Mouse (Mus musculus) neural tube, embryonic 11.5 days (tissue): ENCODE results near the gene Vps16. TPM values are rescaled to one million over a fixed set of nuclear protein-coding genes. Genes with fewer than 3 reads are reported as not detected.

Source experiments
- ATAC-seq: fragments of 200-750 bp; cut with Nextera tagmentation; 2 replicates; pipeline ENCODE4 v1.8.0; 2017; ENCODE audit warnings: moderate number of reproducible peaks, mild to moderate bottlenecking, moderate TSS enrichment, moderate library complexity; ENCODE audit not compliant: insufficient read depth, low FRiP score, low TSS enrichment
- DNase-seq: peaks from one replicate; pipeline ENCODE4 v3.0.0-alpha.2; 2015; ENCODE audit warnings: low spot score
- H3K27ac ChIP-seq: fragments of 300-500 bp; sonication (generic); 2 replicates; pipeline ENCODE4 v1.5.1; 2014; ENCODE audit warnings: low read depth, mild to moderate bottlenecking, low read length
- H3K27me3 ChIP-seq: fragments of 300-500 bp; sonication (generic); 2 replicates; pipeline ENCODE4 v1.6.1; 2014; ENCODE audit warnings: mild to moderate bottlenecking, low read length, mixed read lengths; ENCODE audit not compliant: control insufficient read depth, insufficient read depth
- H3K36me3 ChIP-seq: fragments of 300-500 bp; sonication (generic); 2 replicates; pipeline ENCODE4 v1.6.1; 2014; ENCODE audit warnings: mild to moderate bottlenecking, low read length, moderate library complexity, mixed read lengths; ENCODE audit not compliant: control insufficient read depth, insufficient read depth
- H3K4me1 ChIP-seq: fragments of 300-500 bp; sonication (generic); 2 replicates; pipeline ENCODE4 v1.6.1; 2014; ENCODE audit warnings: low read length, mixed read lengths; ENCODE audit not compliant: control insufficient read depth, insufficient read depth
- H3K4me2 ChIP-seq: fragments of 300-500 bp; sonication (generic); 2 replicates; pipeline ENCODE4 v1.6.1; 2014; ENCODE audit warnings: low read depth, mild to moderate bottlenecking, moderate library complexity
- H3K4me3 ChIP-seq: fragments of 300-500 bp; sonication (generic); 2 replicates; pipeline ENCODE4 v1.5.1; 2014; ENCODE audit warnings: low read depth, low read length
- H3K9ac ChIP-seq: fragments of 300-500 bp; sonication (generic); 2 replicates; pipeline ENCODE4 v1.6.1; 2014; ENCODE audit warnings: mild to moderate bottlenecking, low read length
- H3K9me3 ChIP-seq: fragments of 300-500 bp; sonication (generic); 2 replicates; pipeline ENCODE4 v1.6.1; 2016; ENCODE audit warnings: low read length; ENCODE audit not compliant: control insufficient read depth
- WGBS: fragments of 180-500 bp; shearing (Covaris S2); extraction: QIAGEN DNeasy Blood & Tissue Kit; methylation state at CpG from one replicate; pipeline ENCODE4 v1.1.7; 2014; 5-methylcytosine and 5-hydroxymethylcytosine counted together
- polyA plus RNA-seq: library from polyadenylated mRNA; unstranded; fragments of >200 nt; fragmentation: Nextera tagmentation; extraction: Ambion mirVana; gene quantifications from 2 replicates; pipeline ENCODE4 v1.2.1, GENCODE M21; 2014

The Vps16 gene
- polyA plus RNA-seq, 1 experiment from 2014 or later = 85.7 TPM

DNA sequence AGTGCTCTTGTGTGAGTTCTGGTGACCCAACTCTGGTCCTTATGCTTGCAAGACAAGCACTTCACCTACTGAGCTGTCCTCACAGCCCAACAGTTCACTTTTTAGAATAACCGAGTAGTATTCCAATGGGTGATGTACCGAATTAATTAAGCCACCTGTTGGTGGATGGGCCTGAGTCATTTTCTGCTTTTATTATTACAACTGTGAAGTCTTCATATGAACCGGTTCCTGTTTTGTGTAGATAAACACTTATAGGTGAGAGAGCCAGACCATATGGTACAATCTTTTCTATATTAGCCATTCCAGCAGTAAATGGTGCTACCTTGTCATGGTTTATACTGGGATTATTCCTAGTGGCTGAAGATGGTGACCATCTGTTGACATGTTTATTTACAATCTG lies 11.4 kb upstream of the Vps16 start:
- Histone ChIP-seq H3K4me2 (no peak overlapping the region), H3K36me3 (no peaks in the 10 kb centered on the region), H3K27ac (no peak overlapping the region), H3K9me3 (no peaks in the 10 kb centered on the region), H3K4me1 (no peaks in the 10 kb centered on the region), H3K4me3 (no peak overlapping the region), H3K9ac (no peak overlapping the region), H3K27me3 (no peaks in the 10 kb centered on the region)
- ATAC-seq (no peak), DNase-seq (no peak)
- WGBS = 83% methylated on average over 3 of the region's 3 CpGs

DNA sequence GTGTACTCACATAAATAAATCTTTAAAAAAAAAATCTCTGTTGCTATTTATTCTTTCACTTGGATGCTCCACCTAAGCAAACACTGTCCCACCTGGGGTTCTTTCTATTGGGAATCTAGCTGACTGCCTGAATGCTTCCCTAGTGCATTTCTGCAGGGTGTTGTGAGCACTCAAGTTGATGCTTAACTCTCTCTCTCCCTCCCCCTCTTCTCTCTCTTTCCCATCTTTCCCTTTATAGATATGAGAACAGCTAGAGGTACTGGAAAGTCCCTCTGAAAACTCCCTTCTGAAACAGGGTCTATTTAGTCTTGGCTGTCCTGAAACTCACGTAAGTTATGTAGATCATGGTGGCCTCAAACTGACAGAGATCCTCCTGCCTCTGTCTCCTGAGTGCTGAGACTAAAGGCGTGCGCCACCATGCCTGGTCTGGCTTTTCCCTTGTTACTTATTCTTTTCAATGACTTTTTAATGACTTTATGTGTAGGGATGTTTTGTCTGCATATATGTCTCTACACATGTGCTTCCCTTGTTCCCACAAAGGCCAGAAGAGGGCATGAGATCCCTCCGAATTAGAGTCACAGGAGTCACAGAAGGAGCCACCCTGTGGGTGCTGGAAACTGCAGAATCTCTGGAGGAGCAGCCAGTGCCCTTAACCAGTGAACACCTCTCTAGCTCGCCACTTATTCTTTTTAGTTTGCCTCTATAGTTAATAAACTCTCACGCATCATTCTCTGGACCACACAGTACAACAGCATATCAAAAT lies 9.9 kb upstream of the Vps16 start:
- Histone ChIP-seq H3K27ac (no peak overlapping the region), H3K4me3 (no peak overlapping the region), H3K9me3 (no peaks in the 10 kb centered on the region), H3K36me3 (no peaks in the 10 kb centered on the region), H3K27me3 (no peaks in the 10 kb centered on the region), H3K4me1 (no peaks in the 10 kb centered on the region), H3K9ac (no peak overlapping the region), H3K4me2 (no peak overlapping the region)
- WGBS = 76% methylated on average over 6 of the region's 6 CpGs
- ATAC-seq (no peak), DNase-seq (no peak)

DNA sequence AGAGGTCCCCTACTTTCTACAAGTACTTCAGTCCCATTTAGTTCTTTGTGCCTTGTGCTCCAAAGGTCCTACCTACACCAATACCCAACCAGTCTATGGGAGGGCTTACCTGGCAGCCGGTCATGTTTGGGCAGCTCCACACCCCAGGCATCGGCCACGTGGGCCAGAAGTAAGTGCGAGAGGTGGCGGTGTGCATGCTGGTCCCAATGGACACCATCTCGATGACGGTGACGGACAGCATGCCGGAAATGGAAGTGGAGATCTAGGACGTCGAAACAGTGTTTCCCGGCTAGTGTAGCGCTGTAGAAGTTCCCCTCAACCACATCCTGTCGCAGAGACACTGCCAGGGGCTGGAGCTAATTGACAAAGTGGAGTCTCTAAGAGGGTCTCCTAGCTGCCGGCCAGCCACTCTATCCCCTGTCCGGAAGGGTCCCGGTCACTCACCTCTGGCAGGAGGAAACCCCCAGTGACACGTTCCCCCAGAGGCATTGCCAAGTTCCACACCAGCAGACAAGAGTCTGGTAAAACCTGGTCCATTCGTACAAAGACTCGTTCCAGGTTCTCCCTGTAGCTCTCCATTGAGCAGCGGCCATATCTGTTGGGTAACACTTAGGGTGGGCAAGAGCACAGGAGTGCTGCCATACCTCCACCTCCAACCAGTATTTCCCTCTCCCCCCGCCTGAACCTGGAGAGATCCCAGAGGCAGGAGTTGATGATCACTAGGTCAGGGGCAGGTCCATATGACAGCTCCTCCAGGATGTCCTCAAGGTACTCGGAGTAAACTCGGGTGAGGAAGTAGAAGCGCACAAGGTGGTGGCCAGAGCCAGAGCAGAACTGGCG lies 2.1 kb upstream of the Vps16 start:
- no peaks in the 10 kb centered on the region for H3K9me3 ChIP-seq
- no peak overlapping the region for H3K4me3 ChIP-seq
- DNase-seq (no peak), ATAC-seq (no peak)
- no peak overlapping the region for H3K4me2 ChIP-seq
- H3K36me3 ChIP-seq = peaks cover 2% of the 10 kb centered on the region; the same call in 1 of the 2 replicates
- H3K27ac ChIP-seq = no peak overlapping the region
- 95% methylated on average over 26 of the region's 26 CpGs for WGBS
- H3K4me1 ChIP-seq = peaks cover 8% of the 10 kb centered on the region; the same call in 1 of the 2 replicates
- H3K27me3 ChIP-seq = no peaks in the 10 kb centered on the region
- H3K9ac ChIP-seq = no peak overlapping the region

DNA sequence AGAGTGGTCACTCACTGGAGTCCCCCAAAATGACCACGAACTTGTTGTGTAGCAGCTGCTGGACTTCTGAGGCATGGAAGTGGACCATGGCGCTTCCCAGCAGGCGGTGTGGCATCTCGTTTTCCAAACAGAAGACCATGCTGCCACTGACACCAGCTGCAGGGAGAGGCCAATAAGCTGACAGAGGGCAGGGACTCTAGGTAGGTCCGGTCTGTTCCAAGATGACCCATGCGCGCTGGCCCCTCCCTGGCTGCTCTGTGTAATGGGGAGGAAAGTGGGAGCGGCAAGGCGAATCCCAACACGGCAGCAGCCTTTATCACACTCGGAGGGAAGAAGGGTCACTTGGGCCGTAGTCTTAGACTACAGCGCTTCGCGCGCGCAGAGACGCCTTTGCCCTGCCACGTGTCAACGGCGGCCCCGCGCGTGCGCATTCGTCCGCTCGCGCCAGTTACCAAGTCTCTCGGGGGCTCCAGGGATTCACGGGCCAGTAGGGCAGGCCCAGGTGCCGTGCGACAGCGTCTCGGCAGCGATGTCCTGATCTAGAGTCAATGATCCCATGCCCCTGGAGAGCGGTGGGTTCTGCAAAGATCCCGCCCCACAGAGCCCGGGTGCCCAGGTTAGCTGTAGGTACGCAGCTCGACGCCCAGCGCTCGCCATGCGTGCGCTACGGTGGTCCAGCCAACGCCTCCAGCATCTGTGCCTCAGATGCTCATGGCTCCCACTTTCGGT lies 578 bp upstream of the Vps16 start:
- peak; percentile 68 for ATAC-seq
- H3K4me1 ChIP-seq = peaks cover 8% of the 10 kb centered on the region; the same call in 1 of the 2 replicates
- H3K27me3 ChIP-seq = no peaks in the 10 kb centered on the region
- H3K36me3 ChIP-seq = peaks cover 2% of the 10 kb centered on the region; the same call in 1 of the 2 replicates
- peak overlapping the region; percentile 66; the same call in 1 of the 2 replicates for H3K27ac ChIP-seq
- peak overlapping the region; percentile 55 for H3K4me2 ChIP-seq
- H3K4me3 ChIP-seq = peak overlapping the region; percentile 72
- H3K9me3 ChIP-seq = no peaks in the 10 kb centered on the region
- WGBS = 18% methylated on average over 49 of the region's 49 CpGs
- H3K9ac ChIP-seq = peak overlapping the region; percentile 72
- DNase-seq = peak; percentile 88

DNA sequence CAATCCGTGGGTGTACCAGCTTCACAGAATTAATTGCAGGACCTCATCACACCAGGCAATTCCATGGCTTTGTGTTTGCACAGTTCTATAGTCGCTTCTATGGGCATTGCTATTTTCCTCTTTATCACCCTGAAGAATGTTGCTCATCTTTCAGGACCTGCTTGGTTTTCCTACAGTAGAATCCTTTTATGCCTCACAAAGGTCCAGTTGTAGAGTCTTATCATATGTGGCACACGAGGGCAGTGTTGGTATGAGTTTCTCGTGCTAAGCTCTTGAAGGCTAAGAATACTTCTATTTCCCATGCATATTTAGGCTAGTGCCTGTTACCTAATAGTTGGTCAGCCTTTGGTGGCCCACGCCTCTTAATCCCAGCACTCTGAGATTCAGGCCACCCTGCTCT lies 973 bp downstream of the Vps16 start:
- 63% methylated on average over 5 of the region's 5 CpGs for WGBS
- peaks cover 2% of the 10 kb centered on the region; the same call in 1 of the 2 replicates for H3K36me3 ChIP-seq
- H3K27me3 ChIP-seq = no peaks in the 10 kb centered on the region
- no peaks in the 10 kb centered on the region for H3K9me3 ChIP-seq
- DNase-seq (no peak), ATAC-seq (no peak)
- H3K4me2 ChIP-seq = peak overlapping the region; percentile 55
- H3K27ac ChIP-seq = no peak overlapping the region
- H3K9ac ChIP-seq = peak overlapping the region; percentile 72
- H3K4me3 ChIP-seq = peak overlapping the region; percentile 72
- H3K4me1 ChIP-seq = peaks cover 8% of the 10 kb centered on the region; the same call in 1 of the 2 replicates

DNA sequence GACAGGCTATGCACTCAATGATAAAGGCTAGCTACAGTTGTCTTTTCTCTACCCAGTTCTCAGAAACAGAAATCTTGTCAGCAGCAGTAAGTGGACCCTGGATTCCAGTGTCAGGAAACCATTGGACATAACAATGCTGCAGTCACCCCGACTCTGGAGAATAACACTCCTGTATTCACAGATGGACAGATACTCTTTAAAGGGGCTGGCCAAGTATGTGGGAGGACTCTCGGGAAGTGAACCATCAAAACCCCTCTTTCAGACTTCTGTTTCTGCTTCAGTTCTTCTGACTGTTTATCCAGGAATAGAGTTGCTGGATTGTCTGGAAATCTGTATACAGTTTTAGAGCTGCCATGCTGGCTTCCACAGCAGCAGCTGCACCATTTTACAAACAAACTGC lies 5.7 kb downstream of the Vps16 start:
- DNase-seq = no peak
- H3K4me3 ChIP-seq = no peak overlapping the region

DNA sequence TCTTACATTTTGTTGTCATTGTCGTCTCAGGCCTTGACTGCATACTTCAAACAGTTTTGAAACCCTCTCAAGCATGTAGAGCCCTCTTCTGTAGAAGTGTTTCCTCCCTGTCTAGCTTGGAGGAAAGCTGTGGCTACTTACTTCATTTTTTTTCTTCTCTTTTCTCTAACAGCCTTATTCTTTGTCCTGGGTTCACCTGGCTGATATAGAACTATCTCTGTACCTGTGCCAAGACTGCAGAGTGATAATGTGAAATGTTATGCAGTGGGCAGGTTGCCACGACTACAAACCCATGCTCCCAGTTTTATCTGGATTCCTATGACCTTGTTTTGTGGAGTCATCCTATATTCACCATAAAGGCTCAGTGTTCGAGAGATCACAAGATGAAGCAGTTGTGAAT lies 6.3 kb downstream of the Vps16 start:
- Histone ChIP-seq H3K4me3 (no peak overlapping the region), H3K27ac (no peak overlapping the region), H3K9ac (no peak overlapping the region), H3K4me2 (no peak overlapping the region), H3K27me3 (no peaks in the 10 kb centered on the region), H3K4me1 (no peaks in the 10 kb centered on the region), H3K36me3 (no peaks in the 10 kb centered on the region), H3K9me3 (no peaks in the 10 kb centered on the region)
- no peak for DNase-seq
- no peak for ATAC-seq
- 86% methylated on average over 3 of the region's 3 CpGs for WGBS

More for the DNA sequence above, 5.7 kb downstream of the Vps16 start:
- H3K4me1 ChIP-seq = 0 out of 2 replicates have a peak, but pooled peaks cover 3% of the 10 kb centered on the region
- H3K27me3 ChIP-seq = no peaks in the 10 kb centered on the region
- no peak for ATAC-seq
- H3K9ac ChIP-seq = no peak overlapping the region
- no peak overlapping the region for H3K27ac ChIP-seq
- H3K9me3 ChIP-seq = no peaks in the 10 kb centered on the region
- WGBS = 77% methylated on average over 2 of the region's 2 CpGs
- H3K4me2 ChIP-seq = no peak overlapping the region
- H3K36me3 ChIP-seq = no peaks in the 10 kb centered on the region

DNA sequence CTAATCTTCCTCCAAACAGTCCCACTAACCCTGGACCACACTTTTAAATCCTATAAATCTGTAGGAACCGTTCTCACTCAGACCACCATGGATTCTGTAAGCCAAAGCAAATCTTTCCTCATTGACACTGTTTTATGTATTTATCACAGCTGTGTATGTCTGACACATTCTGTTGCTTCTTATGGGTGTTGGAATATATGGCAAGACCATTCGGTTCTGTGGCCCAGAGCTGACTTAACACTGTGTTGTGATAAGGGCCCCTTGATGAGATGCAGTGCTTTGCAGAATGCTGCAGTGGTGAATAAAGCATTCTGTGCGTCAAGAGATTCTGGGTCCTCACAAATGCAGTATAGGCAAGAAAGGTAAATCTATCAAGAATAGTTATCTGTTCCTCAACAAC lies 8.0 kb downstream of the Vps16 start:
- Histone ChIP-seq H3K9ac (no peak overlapping the region), H3K4me1 (no peaks in the 10 kb centered on the region), H3K4me3 (no peak overlapping the region), H3K36me3 (no peaks in the 10 kb centered on the region), H3K27me3 (no peaks in the 10 kb centered on the region), H3K27ac (no peak overlapping the region), H3K4me2 (no peak overlapping the region), H3K9me3 (no peaks in the 10 kb centered on the region)
- 90% methylated on average over 3 of the region's 3 CpGs for WGBS
- ATAC-seq = no peak
- no peak for DNase-seq
